Mouse (Mus musculus) frontal cortex, adult (tissue): ENCODE data around the gene Olfr1346.
"Not testable (repeated sequence)": the region's sequence is repeated elsewhere in the genome, so short reads cannot be mapped to it uniquely, and the experiment has no call there.

Experiments used
- ATAC-seq: cut with Nextera tagmentation; 2 replicates; pipeline ENCODE4 v1.9.2; 2017; ENCODE audit warnings: mild to moderate bottlenecking, moderate library complexity, mixed read lengths; ENCODE audit not compliant: low TSS enrichment

The Olfr1346 gene

GRCm38 (mm10) chr7:6466951-6467350, at the start of gene Olfr1346:
Gene Olfr1346 (plus strand): TSS chr7:6467101.
- no peak for ATAC-seq

- ATAC-seq = peak; percentile 81
These were observed 47.0 kb upstream of the Olfr1346 start for GRCm38 (mm10) chr7:6419894-6420293.

GRCm38 (mm10) chr7:6429381-6429780, 37.5 kb upstream of the Olfr1346 start:
- no peak for ATAC-seq

- ATAC-seq = no peak
These were observed 36.6 kb upstream of the Olfr1346 start for GRCm38 (mm10) chr7:6430342-6430741.

- ATAC-seq = no peak
These were observed 28.5 kb upstream of the Olfr1346 start, which contains the start of gene Olfr1344 for GRCm38 (mm10) chr7:6438388-6438787. Gene Olfr1344 (plus strand): TSS chr7:6438688.

GRCm38 (mm10) chr7:6441173-6441572, 25.7 kb upstream of the Olfr1346 start:
- ATAC-seq = no peak

- ATAC-seq = no peak
These were observed 19.1 kb upstream of the Olfr1346 start for GRCm38 (mm10) chr7:6447771-6448170.

GRCm38 (mm10) chr7:6455868-6456267, 11.0 kb upstream of the Olfr1346 start, which contains the start of gene Olfr1336:
Gene Olfr1336 (plus strand): TSS chr7:6456168.
- ATAC-seq = no peak

- ATAC-seq = no peak
These were observed 10.5 kb upstream of the Olfr1346 start for GRCm38 (mm10) chr7:6456399-6456798.

GRCm38 (mm10) chr7:6477633-6478032, 10.7 kb downstream of the Olfr1346 start:
- not testable (repeated sequence) for ATAC-seq

- ATAC-seq = no peak
These were observed 19.9 kb downstream of the Olfr1346 start, which contains the start of gene Olfr5 for GRCm38 (mm10) chr7:6486841-6487240. Gene Olfr5 (minus strand): TSS chr7:6486941.

- no peak for ATAC-seq
These were observed 32.8 kb downstream of the Olfr1346 start, which contains the start of gene Olfr1347 for GRCm38 (mm10) chr7:6499655-6500054. Gene Olfr1347 (minus strand): TSS chr7:6499755.

- no peak for ATAC-seq
These were observed 41.7 kb downstream of the Olfr1346 start, which contains the start of gene Olfr1348 for GRCm38 (mm10) chr7:6508648-6509047. Gene Olfr1348 (minus strand): TSS chr7:6508748.

- ATAC-seq = no peak
These were observed 54.8 kb downstream of the Olfr1346 start for GRCm38 (mm10) chr7:6521666-6522065.

- no peak for ATAC-seq
These were observed 55.9 kb downstream of the Olfr1346 start, which contains the start of gene Olfr1349 for GRCm38 (mm10) chr7:6522850-6523249. Gene Olfr1349 (minus strand): TSS chr7:6522950.

- no peak for ATAC-seq
These were observed 58.1 kb downstream of the Olfr1346 start for GRCm38 (mm10) chr7:6525001-6525400.

GRCm38 (mm10) chr7:6526141-6526540, 59.2 kb downstream of the Olfr1346 start:
- no peak for ATAC-seq
